Mouse (Mus musculus) adrenal gland, adult 10 weeks (tissue): ENCODE results near the gene Eif3d. TPM values are rescaled to one million over a fixed set of nuclear protein-coding genes. Genes with fewer than 3 reads are reported as not detected.

Source experiments
- polyA plus RNA-seq: library from polyadenylated mRNA; stranded (reverse); fragments of 350-450 nt; fragmentation: Illumina TruSeq; extraction: RNeasy Lipid Tissue Mini Kit (QIAGEN cat#74804); gene quantifications from one replicate; pipeline ENCODE4 v1.2.3, GENCODE M21; 2014; ENCODE audit warnings: low read depth, low replicate concordance

Eif3d gene
- 31.0 TPM for polyA plus RNA-seq

DNA sequence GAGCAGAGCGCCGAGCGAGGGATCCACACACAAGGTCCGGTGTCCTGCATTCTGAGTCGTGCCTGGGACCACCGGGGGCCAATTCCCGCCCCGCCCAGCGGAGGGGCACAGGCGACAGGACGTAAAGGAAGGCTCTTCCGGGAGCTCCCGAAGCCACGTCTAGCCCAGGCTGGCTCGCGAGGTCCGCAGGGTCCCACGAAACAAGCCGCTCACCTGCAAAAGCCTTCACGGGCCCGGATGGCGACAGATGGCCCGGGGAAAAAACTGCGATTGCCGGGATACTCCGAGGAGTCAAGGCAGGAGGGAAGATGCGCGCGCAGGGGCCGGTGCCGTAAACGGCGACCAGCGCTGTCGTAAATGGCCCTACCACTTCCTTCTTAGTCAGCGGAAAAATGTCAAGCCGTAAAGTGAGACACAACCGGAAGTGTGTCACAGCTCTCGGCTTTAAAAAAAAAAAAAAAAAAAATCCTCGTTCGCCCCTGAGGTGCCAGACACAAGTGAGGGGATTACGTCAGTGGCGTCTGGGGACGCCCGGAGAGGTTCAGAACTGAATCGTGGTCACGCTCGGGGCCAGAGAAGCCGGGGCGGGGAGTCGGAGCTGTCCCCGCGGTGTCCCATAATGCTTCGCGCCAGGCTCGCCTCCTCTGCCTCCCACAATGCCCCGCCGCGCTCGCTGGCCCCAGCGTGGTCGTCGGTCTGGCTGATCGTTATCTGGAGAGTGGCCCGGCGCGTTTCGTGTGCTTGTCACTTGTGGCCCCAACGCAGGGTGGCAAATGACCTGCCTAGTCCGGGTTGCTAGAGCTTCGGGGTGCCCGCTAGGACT is at the start of gene Eif3d:
Gene Eif3d (minus strand): TSS at position 344 of the 823 bp plus-strand sequence.

DNA sequence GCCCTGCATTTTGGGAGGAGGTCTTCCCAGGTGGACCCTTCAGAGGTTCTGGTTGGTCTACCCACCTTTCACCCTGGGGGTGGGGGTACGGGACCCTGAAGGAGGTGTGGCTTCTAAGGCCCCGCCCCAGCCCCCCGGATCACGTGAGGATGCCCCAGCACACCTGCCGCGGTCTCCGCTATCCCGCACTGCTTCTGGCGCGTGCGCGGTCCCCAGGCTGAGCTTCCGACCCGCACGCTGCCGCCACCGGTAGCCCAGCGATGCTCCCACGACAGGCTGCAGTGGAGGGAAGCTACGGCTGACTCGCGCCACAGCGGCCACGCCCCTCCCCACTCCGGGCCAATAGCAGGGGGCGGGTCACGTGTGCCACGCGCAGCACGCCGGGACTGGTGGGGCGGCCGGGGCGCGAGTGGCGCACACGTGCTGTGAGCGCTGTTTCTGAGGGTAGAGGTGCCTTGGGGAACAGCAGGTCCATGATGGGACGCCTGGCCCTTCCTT is 14.2 kb downstream of the Eif3d start, which contains the start of gene Foxred2:
Gene Foxred2 (minus strand): TSS at position 319 of the 498 bp plus-strand sequence.

DNA sequence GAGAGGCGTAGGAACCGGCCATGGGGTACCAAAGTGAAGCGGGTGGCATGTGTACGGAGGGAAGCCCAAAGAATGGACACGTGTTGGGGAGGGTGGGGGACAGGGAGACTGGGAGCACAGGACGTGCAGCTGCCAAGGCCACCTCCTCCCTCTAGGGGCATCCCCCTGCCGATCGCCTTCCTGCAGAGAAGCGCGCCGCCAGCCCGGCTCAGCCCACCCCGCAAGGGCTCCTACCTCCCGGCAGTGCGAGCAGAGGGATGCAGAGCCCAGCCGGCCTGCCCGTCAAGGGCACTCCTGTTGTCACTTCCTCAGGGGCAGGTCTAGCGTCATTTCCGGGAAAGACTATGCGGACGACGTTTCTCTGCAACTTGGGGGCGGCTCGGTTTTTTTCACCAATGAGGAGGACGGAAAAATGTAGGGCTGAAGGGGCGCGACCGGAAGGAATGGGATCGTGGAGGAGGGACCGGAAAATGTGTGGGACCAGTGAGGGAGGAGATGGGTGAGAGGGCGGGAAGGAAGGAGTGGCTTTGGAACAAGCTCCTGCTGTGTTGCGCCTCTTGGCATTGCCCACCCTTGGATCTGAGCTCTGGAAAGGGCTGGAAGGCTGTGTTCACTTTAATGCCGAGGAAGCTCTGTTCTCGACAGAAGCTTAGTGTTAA is 41.8 kb downstream of the Eif3d start, which contains the start of gene Txn2:
Gene Txn2 (minus strand): TSS at position 334 of the 659 bp plus-strand sequence.

Other genes starting within 250 kb of the Eif3d start
- 0.41 TPM for gene Apol9b, start 241.8 kb downstream of the Eif3d start, polyA plus RNA-seq
- gene Apol8, start 213.8 kb downstream of the Eif3d start, polyA plus RNA-seq: not detected
- 12.1 TPM for gene Myh9, start 128.6 kb downstream of the Eif3d start, polyA plus RNA-seq
- 229 TPM for gene Txn2, start 41.8 kb downstream of the Eif3d start, polyA plus RNA-seq
- gene Foxred2, start 14.1 kb downstream of the Eif3d start, polyA plus RNA-seq: 3.0 TPM
- gene Cacng2, start 149.2 kb upstream of the Eif3d start, polyA plus RNA-seq: 0.64 TPM
- 5.5 TPM for gene Ift27, start 203.3 kb upstream of the Eif3d start, polyA plus RNA-seq
- gene Pvalb, start 235.6 kb upstream of the Eif3d start, polyA plus RNA-seq: 19.1 TPM